Mouse (Mus musculus): ENCODE results near the gene Kcnt2.

Kcnt2 gene

GRCm38 (mm10) chr1:140245876-140246597 is at the start of gene Kcnt2:
Kcnt2 (plus strand) TSS chr1:140246158.
- DNase-seq (ENCODE audit: low read depth) = no peak

GRCm38 (mm10) chr1:140205329-140205728 is 40.6 kb upstream of the Kcnt2 start:
- DNase-seq (ENCODE audit: low read depth) = no peak

- DNase-seq (ENCODE audit: low read depth) = no peak
Observed at GRCm38 (mm10) chr1:140225221-140225620, 20.7 kb upstream of the Kcnt2 start.

GRCm38 (mm10) chr1:140226673-140227072 is 19.3 kb upstream of the Kcnt2 start:
- no peak for DNase-seq (ENCODE audit: low read depth)

- no peak for DNase-seq (ENCODE audit: low read depth)
Observed at GRCm38 (mm10) chr1:140245465-140245864, 493 bp upstream of the Kcnt2 start.

GRCm38 (mm10) chr1:140264696-140265095 is 18.7 kb downstream of the Kcnt2 start:
- no peak for DNase-seq (ENCODE audit: low read depth)

- DNase-seq (ENCODE audit: low read depth) = no peak
Observed at GRCm38 (mm10) chr1:140266047-140266446, 20.1 kb downstream of the Kcnt2 start.

- DNase-seq (ENCODE audit: low read depth) = no peak
Observed at GRCm38 (mm10) chr1:140266643-140267286, 20.8 kb downstream of the Kcnt2 start.

GRCm38 (mm10) chr1:140267288-140267687 is 21.3 kb downstream of the Kcnt2 start:
- DNase-seq (ENCODE audit: low read depth) = no peak

- DNase-seq (ENCODE audit: low read depth) = no peak
Observed at GRCm38 (mm10) chr1:140273624-140274023, 27.7 kb downstream of the Kcnt2 start.

- DNase-seq (ENCODE audit: low read depth) = no peak
Observed at GRCm38 (mm10) chr1:140275813-140276212, 29.9 kb downstream of the Kcnt2 start.

GRCm38 (mm10) chr1:140293140-140293539 is 47.2 kb downstream of the Kcnt2 start:
- DNase-seq (ENCODE audit: low read depth) = no peak

- DNase-seq (ENCODE audit: low read depth) = no peak
Observed at GRCm38 (mm10) chr1:140295482-140295881, 49.5 kb downstream of the Kcnt2 start.

GRCm38 (mm10) chr1:140304244-140304643 is 58.3 kb downstream of the Kcnt2 start:
- DNase-seq (ENCODE audit: low read depth) = no peak

GRCm38 (mm10) chr1:140305344-140305743 is 59.4 kb downstream of the Kcnt2 start:
- DNase-seq (ENCODE audit: low read depth) = no peak

GRCm38 (mm10) chr1:140306339-140306738 is 60.4 kb downstream of the Kcnt2 start:
- no peak for DNase-seq (ENCODE audit: low read depth)

- DNase-seq (ENCODE audit: low read depth) = no peak
Observed at GRCm38 (mm10) chr1:140310739-140311138, 64.8 kb downstream of the Kcnt2 start.

GRCm38 (mm10) chr1:140325088-140325487 is 79.1 kb downstream of the Kcnt2 start:
- no peak for DNase-seq (ENCODE audit: low read depth)

- DNase-seq (ENCODE audit: low read depth) = no peak
Observed at GRCm38 (mm10) chr1:140326709-140327108, 80.8 kb downstream of the Kcnt2 start.

GRCm38 (mm10) chr1:140333702-140334101 is 87.7 kb downstream of the Kcnt2 start:
- DNase-seq (ENCODE audit: low read depth) = no peak

GRCm38 (mm10) chr1:140338417-140338816 is 92.5 kb downstream of the Kcnt2 start:
- DNase-seq (ENCODE audit: low read depth) = no peak

- no peak for DNase-seq (ENCODE audit: low read depth)
Observed at GRCm38 (mm10) chr1:140339368-140339767, 93.4 kb downstream of the Kcnt2 start.

- no peak for DNase-seq (ENCODE audit: low read depth)
Observed at GRCm38 (mm10) chr1:140364787-140365186, 118.8 kb downstream of the Kcnt2 start.

GRCm38 (mm10) chr1:140373532-140373931 is 127.6 kb downstream of the Kcnt2 start:
- no peak for DNase-seq (ENCODE audit: low read depth)

Data from induced T-regulatory cell, adult 2 months (primary cell).